Mouse (Mus musculus): ENCODE data around the gene Rab10.

- TF ChIP-seq CTCF (IDR thresholded peaks at IDR 0.05; ENCODE audit: extremely low read depth, insufficient read depth, insufficient read length, insufficient replicate concordance) = no peak
- no peak for TF ChIP-seq POLR2A (IDR thresholded peaks at IDR 0.05; ENCODE audit: low read depth, low read length)
These were observed 29.2 kb upstream of the Rab10 start for GRCm38 (mm10) chr12:3338931-3339330.

All from spleen, adult 2 months (tissue).